Mouse (Mus musculus) liver, embryonic 11.5 days (tissue): ENCODE results near the gene Scfd2. TPM values are rescaled to one million over a fixed set of nuclear protein-coding genes. Genes with fewer than 3 reads are reported as not detected.

ENCODE experiments used
- ATAC-seq: fragments of 200-750 bp; cut with Nextera tagmentation; replicated peaks from 2 replicates; pipeline ENCODE4 v1.8.0; 2017; ENCODE audit warnings: moderate number of reproducible peaks, mild to moderate bottlenecking, moderate TSS enrichment, moderate library complexity; ENCODE audit not compliant: low FRiP score
- DNase-seq: peaks from one replicate; pipeline ENCODE4 v3.0.0-alpha.2; 2017; ENCODE audit warnings: low spot score
- H3K27ac ChIP-seq: fragments of 300-500 bp; sonication (generic); 2 replicates; pipeline ENCODE4 v1.5.1; 2014; ENCODE audit warnings: mild to moderate bottlenecking, low read depth, low read length, control low read depth
- H3K27me3 ChIP-seq: fragments of 300-500 bp; sonication (generic); replicated peaks from 2 replicates; pipeline ENCODE4 v1.6.1; 2014; ENCODE audit warnings: low read length, mixed read lengths; ENCODE audit not compliant: control insufficient read depth, insufficient read depth
- H3K36me3 ChIP-seq: fragments of 300-500 bp; sonication (generic); 2 replicates; pipeline ENCODE4 v1.6.1; 2014; ENCODE audit warnings: mild to moderate bottlenecking, low read length, moderate library complexity, mixed read lengths; ENCODE audit not compliant: control insufficient read depth, insufficient read depth
- H3K4me1 ChIP-seq: fragments of 300-500 bp; sonication (generic); replicated peaks from 2 replicates; pipeline ENCODE4 v1.6.1; 2014; ENCODE audit warnings: low read length, mixed read lengths; ENCODE audit not compliant: control insufficient read depth, insufficient read depth
- H3K4me2 ChIP-seq: fragments of 300-500 bp; sonication (generic); 2 replicates; pipeline ENCODE4 v1.6.1; 2014; ENCODE audit warnings: mild to moderate bottlenecking, control low read depth, moderate library complexity
- H3K4me3 ChIP-seq: fragments of 300-500 bp; sonication (generic); 2 replicates; pipeline ENCODE4 v1.5.1; 2014; ENCODE audit warnings: low read depth, low read length, control low read depth
- H3K9ac ChIP-seq: fragments of 300-500 bp; sonication (generic); 2 replicates; pipeline ENCODE4 v1.6.1; 2014; ENCODE audit warnings: low read depth, low read length, control low read depth
- H3K9me3 ChIP-seq: fragments of 300-500 bp; sonication (generic); 2 replicates; pipeline ENCODE4 v1.6.1; 2016; ENCODE audit warnings: low read length, inconsistent platforms, mixed read lengths; ENCODE audit not compliant: control insufficient read depth
- WGBS: fragments of 180-500 bp; shearing (Covaris S2); extraction: QIAGEN DNeasy Blood & Tissue Kit; methylation state at CpG from one replicate; pipeline ENCODE4 v1.1.7; 2014; 5-methylcytosine and 5-hydroxymethylcytosine counted together
- polyA plus RNA-seq: library from polyadenylated mRNA; unstranded; fragments of >200 nt; fragmentation: Nextera tagmentation; extraction: Ambion mirVana; gene quantifications from 2 replicates; pipeline ENCODE4 v1.2.1, GENCODE M21; 2014

Gene Scfd2
- polyA plus RNA-seq, 1 experiment from 2014 or later, result 20.7 TPM

DNA sequence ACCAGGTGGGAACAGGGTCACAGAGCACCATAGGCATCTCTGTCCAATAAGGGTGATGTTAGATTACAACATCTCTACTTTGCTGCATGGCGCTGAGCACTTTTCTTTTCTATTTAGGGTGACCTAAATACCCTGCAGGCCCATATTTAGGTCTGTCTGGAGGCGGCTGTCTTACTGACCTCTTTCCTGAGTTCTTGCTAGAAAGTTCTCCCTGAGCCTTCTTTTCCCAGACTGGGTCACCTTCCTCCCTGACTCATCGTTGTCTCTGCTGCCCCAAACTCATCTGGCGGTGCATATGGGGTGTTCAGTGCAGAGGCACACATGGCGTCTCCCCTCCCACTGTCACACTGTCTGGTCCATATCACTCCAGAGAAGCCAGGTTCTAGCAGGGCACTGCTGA, 305.4 kb downstream of the Scfd2 start:
- no peak overlapping the region for H3K4me2 ChIP-seq
- no peak for ATAC-seq
- no peaks in the 10 kb centered on the region for H3K36me3 ChIP-seq
- peaks cover 5% of the 10 kb centered on the region for H3K4me1 ChIP-seq
- no peak overlapping the region for H3K27ac ChIP-seq
- H3K4me3 ChIP-seq, result no peak overlapping the region
- WGBS, result 88% methylated on average over 5 of the region's 5 CpGs
- DNase-seq, result no peak
- H3K9ac ChIP-seq, result no peak overlapping the region
- H3K27me3 ChIP-seq, result no peaks in the 10 kb centered on the region
- H3K9me3 ChIP-seq, result no peaks in the 10 kb centered on the region

DNA sequence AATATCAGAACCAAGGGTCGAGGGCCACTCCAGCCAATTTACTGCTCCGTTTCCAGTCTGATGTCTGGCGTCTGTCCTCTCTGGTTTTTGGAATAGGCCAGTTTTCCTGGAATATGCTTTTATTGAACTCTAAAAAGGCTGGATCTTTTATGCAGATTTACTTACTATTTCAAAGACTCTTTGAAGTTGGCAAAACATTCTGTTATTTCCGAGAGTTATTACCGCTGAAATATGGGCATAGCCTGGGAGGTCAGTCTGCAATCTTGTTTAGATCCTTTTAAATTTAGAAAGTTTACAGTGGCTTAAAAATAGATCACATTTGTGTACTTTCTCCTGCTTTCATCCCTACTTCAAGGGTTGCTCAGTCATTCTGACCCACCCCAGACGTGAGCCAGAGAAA, 307.1 kb downstream of the Scfd2 start:
- DNase-seq (no peak), ATAC-seq (no peak)
- WGBS, result 88% methylated on average over 6 of the region's 6 CpGs
- H3K27me3 ChIP-seq, result no peaks in the 10 kb centered on the region
- H3K27ac ChIP-seq, result no peak overlapping the region
- no peaks in the 10 kb centered on the region for H3K9me3 ChIP-seq
- H3K4me3 ChIP-seq, result no peak overlapping the region
- H3K36me3 ChIP-seq, result no peaks in the 10 kb centered on the region
- H3K9ac ChIP-seq, result no peak overlapping the region
- H3K4me1 ChIP-seq, result no peaks in the 10 kb centered on the region
- H3K4me2 ChIP-seq, result no peak overlapping the region

DNA sequence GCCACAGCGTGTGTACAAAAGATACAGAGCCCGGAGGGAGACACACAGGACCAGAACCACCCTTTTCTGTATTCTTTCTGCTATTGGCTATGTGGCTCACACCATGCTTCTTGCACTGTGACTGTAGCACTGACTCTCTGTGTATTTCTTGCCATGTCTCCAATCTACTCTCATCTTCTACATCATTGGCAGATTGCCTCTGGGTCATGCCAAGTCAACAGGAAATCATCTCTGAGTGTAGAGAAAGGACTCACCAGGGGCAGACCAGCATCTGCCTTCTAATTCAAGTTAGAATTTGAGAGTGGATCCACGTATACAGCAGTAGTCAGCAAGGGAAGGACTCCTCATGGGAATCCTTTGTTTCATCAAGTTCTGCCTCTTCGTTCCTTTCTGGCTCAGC, 308.9 kb downstream of the Scfd2 start:
- ATAC-seq (no peak), DNase-seq (no peak)
- Histone ChIP-seq H3K27me3 (no peaks in the 10 kb centered on the region), H3K36me3 (no peaks in the 10 kb centered on the region), H3K4me3 (no peak overlapping the region), H3K4me2 (no peak overlapping the region), H3K9ac (no peak overlapping the region), H3K4me1 (no peaks in the 10 kb centered on the region), H3K9me3 (no peaks in the 10 kb centered on the region), H3K27ac (no peak overlapping the region)
- WGBS, result 92% methylated on average over 4 of the region's 4 CpGs

GRCm38 (mm10) chr5:74218524-74218923, 313.0 kb downstream of the Scfd2 start:
- ATAC-seq (no peak), DNase-seq (no peak)
- Histone ChIP-seq H3K36me3 (no peaks in the 10 kb centered on the region), H3K9ac (no peak overlapping the region), H3K4me3 (no peak overlapping the region), H3K4me1 (no peaks in the 10 kb centered on the region), H3K9me3 (no peaks in the 10 kb centered on the region), H3K27me3 (no peaks in the 10 kb centered on the region), H3K4me2 (no peak overlapping the region), H3K27ac (no peak overlapping the region)
- 80% methylated on average over 4 of the region's 4 CpGs for WGBS

DNA sequence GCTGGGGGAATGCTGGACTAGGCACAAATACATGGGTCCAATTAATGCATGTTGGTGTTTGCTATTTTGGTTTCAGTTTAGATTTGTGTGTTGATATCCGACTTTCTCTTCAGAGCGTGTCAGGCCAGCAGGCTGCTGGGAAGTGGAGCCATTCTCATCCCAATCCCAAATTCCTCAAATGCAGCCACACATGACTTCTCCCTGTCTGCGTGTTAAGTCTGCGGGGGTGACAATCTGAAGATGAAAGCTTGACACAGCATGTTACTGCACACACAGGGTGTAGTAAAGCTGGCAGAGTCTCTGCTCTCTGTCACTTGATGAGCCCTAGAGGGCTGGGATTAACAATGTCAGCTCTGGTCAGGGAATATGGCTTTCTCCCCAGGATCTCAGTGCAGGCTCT, 316.4 kb downstream of the Scfd2 start:
- ATAC-seq, result no peak
- Histone ChIP-seq H3K27me3 (no peaks in the 10 kb centered on the region), H3K9ac (no peak overlapping the region), H3K27ac (no peak overlapping the region), H3K4me1 (no peaks in the 10 kb centered on the region), H3K4me3 (no peak overlapping the region), H3K36me3 (no peaks in the 10 kb centered on the region), H3K9me3 (no peaks in the 10 kb centered on the region), H3K4me2 (no peak overlapping the region)
- DNase-seq, result no peak
- WGBS, result 62% methylated on average over 4 of the region's 4 CpGs

- no peak for ATAC-seq
- Histone ChIP-seq H3K36me3 (no peaks in the 10 kb centered on the region), H3K27ac (no peak overlapping the region), H3K4me1 (no peaks in the 10 kb centered on the region), H3K9me3 (no peaks in the 10 kb centered on the region), H3K4me3 (no peak overlapping the region), H3K4me2 (no peak overlapping the region), H3K9ac (no peak overlapping the region), H3K27me3 (no peaks in the 10 kb centered on the region)
- no peak for DNase-seq
- 34% methylated on average over 6 of the region's 7 CpGs for WGBS
Measured at GRCm38 (mm10) chr5:74214501-74215110, 317.0 kb downstream of the Scfd2 start.

- Histone ChIP-seq H3K4me1 (no peaks in the 10 kb centered on the region; the same call in 1 of the 2 replicates), H3K36me3 (no peaks in the 10 kb centered on the region), H3K27ac (no peak overlapping the region), H3K4me2 (no peak overlapping the region), H3K9ac (no peak overlapping the region), H3K4me3 (no peak overlapping the region), H3K27me3 (no peaks in the 10 kb centered on the region), H3K9me3 (no peaks in the 10 kb centered on the region)
- DNase-seq (no peak), ATAC-seq (no peak)
- 61% methylated on average over 11 of the region's 11 CpGs for WGBS
Measured at GRCm38 (mm10) chr5:74211346-74211745, 320.2 kb downstream of the Scfd2 start.

GRCm38 (mm10) chr5:74209640-74210039, 321.9 kb downstream of the Scfd2 start:
- Histone ChIP-seq H3K4me3 (no peak overlapping the region), H3K27ac (no peak overlapping the region), H3K9me3 (no peaks in the 10 kb centered on the region), H3K4me2 (no peak overlapping the region), H3K27me3 (no peaks in the 10 kb centered on the region), H3K9ac (no peak overlapping the region), H3K4me1 (no peaks in the 10 kb centered on the region; the same call in 1 of the 2 replicates), H3K36me3 (no peaks in the 10 kb centered on the region)
- DNase-seq, result no peak
- 64% methylated on average over 4 of the region's 4 CpGs for WGBS
- ATAC-seq, result no peak

DNA sequence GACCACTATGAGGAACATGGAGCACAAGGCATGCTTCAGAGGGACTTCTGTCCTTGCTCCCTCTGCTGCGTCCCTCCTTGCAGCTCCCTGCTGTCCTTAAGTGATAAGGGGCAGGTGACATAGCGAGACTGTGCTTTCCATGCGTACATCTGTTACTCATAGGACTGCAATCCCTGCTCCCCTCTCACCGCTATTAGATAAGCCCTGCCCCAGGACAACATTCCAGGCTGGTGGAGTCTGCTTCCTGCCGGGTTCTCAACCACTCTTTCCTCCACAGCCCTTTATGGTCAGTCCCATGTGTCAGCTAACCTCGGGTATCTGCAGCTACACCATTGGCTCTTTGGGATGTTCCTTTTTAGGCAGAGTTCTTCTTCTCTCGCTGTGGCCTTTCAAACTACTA, 323.1 kb downstream of the Scfd2 start:
- H3K27ac ChIP-seq, result no peak overlapping the region
- no peaks in the 10 kb centered on the region for H3K36me3 ChIP-seq
- no peak overlapping the region for H3K4me2 ChIP-seq
- no peak overlapping the region for H3K4me3 ChIP-seq
- DNase-seq, result no peak
- H3K9me3 ChIP-seq, result no peaks in the 10 kb centered on the region
- H3K4me1 ChIP-seq, result no peaks in the 10 kb centered on the region; the same call in 1 of the 2 replicates
- no peak overlapping the region for H3K9ac ChIP-seq
- ATAC-seq, result no peak
- WGBS, result 39% methylated on average over 7 of the region's 7 CpGs
- no peaks in the 10 kb centered on the region for H3K27me3 ChIP-seq
